Mouse (Mus musculus) olfactory bulb, adult 2 months (tissue): ENCODE data around the gene Nrg3.

Experiments
- CTCF ChIP-seq: fragments of 200-500 bp; IDR thresholded peaks from 2 replicates; pipeline ENCODE4 v1.5.1; 2012; ENCODE audit warnings: low read depth, mild to moderate bottlenecking, low read length, moderate library complexity; ENCODE audit not compliant: insufficient read depth
- POLR2A ChIP-seq: fragments of 200-500 bp; IDR thresholded peaks from 2 replicates; pipeline ENCODE4 v1.6.1; 2012; ENCODE audit warnings: mild to moderate bottlenecking, low read depth, low read length, moderate library complexity; ENCODE audit not compliant: insufficient read depth

GRCm38 (mm10) chr14:38568184-38568583 is 904.7 kb downstream of the Nrg3 start:
- TF ChIP-seq CTCF: no peak
- no peak for TF ChIP-seq POLR2A
